Mouse (Mus musculus): Measurements from ENCODE around the gene Strap.

- TF ChIP-seq POLR2A (IDR thresholded peaks at IDR 0.05; ENCODE audit: insufficient read depth, low read depth, low read length) = no peak
- TF ChIP-seq CTCF (IDR thresholded peaks at IDR 0.05; ENCODE audit: insufficient read depth, low read depth, low read length) = no peak
Measured at GRCm38 (mm10) chr6:137766177-137766576, 31.3 kb downstream of the Strap start.
